Mouse (Mus musculus) brain, embryonic 14.5 days (tissue): ENCODE measurements around the gene 4933411K16Rik.

Experiments used
- CTCF ChIP-seq: fragments of 200-500 bp; IDR thresholded peaks from 2 replicates; pipeline ENCODE4 v1.5.1; 2012; ENCODE audit warnings: inconsistent platforms, mild to moderate bottlenecking, moderate library complexity, borderline replicate concordance; ENCODE audit not compliant: insufficient read depth, insufficient read length; ENCODE audit errors: extremely low read depth
- POLR2A ChIP-seq: fragments of 200-500 bp; IDR thresholded peaks from 2 replicates; pipeline ENCODE4 v1.6.1; 2012; ENCODE audit warnings: mild to moderate bottlenecking, inconsistent platforms, borderline replicate concordance; ENCODE audit not compliant: poor library complexity, insufficient read depth, insufficient read length, severe bottlenecking; ENCODE audit errors: extremely low read depth

DNA sequence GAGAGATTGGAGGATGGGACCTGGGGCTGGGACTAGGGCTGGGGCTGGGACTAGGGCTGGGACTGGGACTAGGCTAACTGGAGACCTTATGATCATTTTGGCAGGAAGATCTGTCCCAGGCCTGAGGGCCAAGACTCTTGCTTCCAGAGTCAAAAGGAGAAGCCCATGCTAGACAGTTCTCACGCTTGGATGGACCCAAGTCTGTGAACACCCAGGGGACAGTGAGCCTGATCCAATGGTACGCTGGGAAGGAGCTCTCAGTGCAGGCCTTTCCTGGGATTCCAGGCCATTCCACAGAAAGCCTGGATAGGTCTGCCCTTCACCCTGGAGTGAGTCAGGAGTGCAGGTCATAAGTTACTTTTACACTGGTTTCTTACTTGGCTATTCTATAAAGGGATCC is 23.0 kb downstream of the 4933411K16Rik start:
- TF ChIP-seq CTCF (no peak), POLR2A (no peak)
